Mouse (Mus musculus): ENCODE data around the gene Ppp1r32.

The Ppp1r32 gene

GRCm38 (mm10) chr19:10482703-10483102, at the start of gene Ppp1r32:
Gene Ppp1r32 (minus strand): TSS chr19:10482928.
- DNase-seq: no peak

- DNase-seq: no peak
Measured at GRCm38 (mm10) chr19:10530082-10530481, 47.4 kb upstream of the Ppp1r32 start.

GRCm38 (mm10) chr19:10525910-10526309, 43.2 kb upstream of the Ppp1r32 start, which contains the start of gene Sdhaf2:
Gene Sdhaf2 (minus strand): TSS chr19:10526142.
- no peak for DNase-seq

GRCm38 (mm10) chr19:10525106-10525901, 42.6 kb upstream of the Ppp1r32 start, which contains the start of gene Cpsf7:
Gene Cpsf7 (plus strand): TSS chr19:10525266.
- peak; percentile 90 for DNase-seq

GRCm38 (mm10) chr19:10524784-10525105, 42.0 kb upstream of the Ppp1r32 start:
- no peak for DNase-seq

GRCm38 (mm10) chr19:10523483-10524080, 40.9 kb upstream of the Ppp1r32 start:
- DNase-seq: no peak

- DNase-seq: no peak
Measured at GRCm38 (mm10) chr19:10521926-10522325, 39.2 kb upstream of the Ppp1r32 start.

GRCm38 (mm10) chr19:10520355-10520754, 37.6 kb upstream of the Ppp1r32 start:
- DNase-seq: no peak

GRCm38 (mm10) chr19:10510759-10511330, 28.1 kb upstream of the Ppp1r32 start:
- no peak for DNase-seq

- no peak for DNase-seq
Measured at GRCm38 (mm10) chr19:10502571-10502970, 19.8 kb upstream of the Ppp1r32 start.

GRCm38 (mm10) chr19:10500581-10500980, 17.9 kb upstream of the Ppp1r32 start:
- no peak for DNase-seq

- DNase-seq: no peak
Measured at GRCm38 (mm10) chr19:10497512-10498160, 14.9 kb upstream of the Ppp1r32 start.

GRCm38 (mm10) chr19:10496976-10497375, 14.2 kb upstream of the Ppp1r32 start:
- DNase-seq: no peak

GRCm38 (mm10) chr19:10495670-10496069, 12.9 kb upstream of the Ppp1r32 start:
- no peak for DNase-seq

- peak; percentile 62 for DNase-seq
Measured at GRCm38 (mm10) chr19:10486264-10486738, 3.6 kb upstream of the Ppp1r32 start.

- DNase-seq: no peak
Measured at GRCm38 (mm10) chr19:10479541-10479940, 3.2 kb downstream of the Ppp1r32 start.

- DNase-seq: no peak
Measured at GRCm38 (mm10) chr19:10473779-10474178, 8.9 kb downstream of the Ppp1r32 start.

GRCm38 (mm10) chr19:10472958-10473357, 9.8 kb downstream of the Ppp1r32 start:
- DNase-seq: no peak

GRCm38 (mm10) chr19:10469171-10469658, 13.5 kb downstream of the Ppp1r32 start:
- no peak for DNase-seq

- no peak for DNase-seq
Measured at GRCm38 (mm10) chr19:10464427-10464826, 18.3 kb downstream of the Ppp1r32 start.

- DNase-seq: no peak
Measured at GRCm38 (mm10) chr19:10461584-10461983, 21.1 kb downstream of the Ppp1r32 start.

- no peak for DNase-seq
Measured at GRCm38 (mm10) chr19:10459907-10460306, 22.8 kb downstream of the Ppp1r32 start.

GRCm38 (mm10) chr19:10458096-10458495, 24.6 kb downstream of the Ppp1r32 start:
- DNase-seq: no peak

Measured in cerebellum, adult 9-11 months (tissue).